Mouse (Mus musculus): ENCODE measurements around the gene Slc16a4.

Slc16a4 gene

GRCm38 (mm10) chr3:107357700-107358234, 66.7 kb downstream of the Slc16a4 start:
- DNase-seq (ENCODE audit: extremely low read depth, low read depth), result no peak

GRCm38 (mm10) chr3:107360341-107360740, 69.3 kb downstream of the Slc16a4 start:
- DNase-seq (ENCODE audit: extremely low read depth, low read depth), result no peak
